Mouse (Mus musculus) kidney, adult 2 months (tissue): ENCODE measurements around the gene Snrpa.

Source experiments
- CTCF ChIP-seq: fragments of 200-500 bp; conservative IDR thresholded peaks from 2 replicates; pipeline ENCODE4 v1.5.1; 2011; ENCODE audit warnings: low read depth, mild to moderate bottlenecking, control low read depth, low read length, moderate library complexity, mixed read lengths; ENCODE audit not compliant: insufficient read depth, insufficient read length
- POLR2A ChIP-seq: fragments of 200-500 bp; IDR thresholded peaks from one replicate; pipeline ENCODE4 v1.6.1; 2011; ENCODE audit warnings: low read depth, low read length, control low read depth

GRCm38 (mm10) chr7:27233300-27233699 is 37.2 kb upstream of the Snrpa start:
- TF ChIP-seq CTCF (no peak), POLR2A (no peak)
